Mouse (Mus musculus) kidney, adult 2 months (tissue): ENCODE results near the gene Slc35b4.

Experiments
- CTCF ChIP-seq: fragments of 200-500 bp; conservative IDR thresholded peaks from 2 replicates; pipeline ENCODE4 v1.5.1; 2011; ENCODE audit warnings: low read depth, mild to moderate bottlenecking, control low read depth, low read length, moderate library complexity, mixed read lengths; ENCODE audit not compliant: insufficient read depth, insufficient read length
- POLR2A ChIP-seq: fragments of 200-500 bp; IDR thresholded peaks from one replicate; pipeline ENCODE4 v1.6.1; 2011; ENCODE audit warnings: low read depth, low read length, control low read depth

DNA sequence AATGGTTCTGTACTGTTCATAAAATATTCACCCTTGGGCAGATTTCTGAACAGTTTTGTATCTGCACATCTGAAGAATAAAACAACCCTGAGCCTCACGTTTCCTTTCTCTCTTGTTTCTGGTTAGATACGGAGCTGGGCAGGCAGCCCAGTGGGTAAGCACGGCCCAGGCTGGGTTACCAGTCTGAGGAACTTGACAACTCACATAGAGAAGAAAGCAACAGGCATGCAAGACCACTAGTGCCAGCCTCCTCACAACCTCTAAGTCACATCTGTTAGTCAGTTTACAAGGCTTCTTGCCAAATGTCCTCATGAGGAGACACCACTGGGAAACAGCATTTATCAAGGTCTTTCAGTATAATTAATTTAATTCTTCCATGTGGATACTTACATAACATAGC, 8.1 kb downstream of the Slc35b4 start:
- no peak for TF ChIP-seq CTCF
- TF ChIP-seq POLR2A = no peak
